Mouse (Mus musculus) olfactory bulb, adult 2 months (tissue): ENCODE data around the gene Tldc1.

Experiments
- CTCF ChIP-seq: fragments of 200-500 bp; IDR thresholded peaks from 2 replicates; pipeline ENCODE4 v1.5.1; 2012; ENCODE audit warnings: low read depth, mild to moderate bottlenecking, low read length, moderate library complexity; ENCODE audit not compliant: insufficient read depth
- POLR2A ChIP-seq: fragments of 200-500 bp; IDR thresholded peaks from 2 replicates; pipeline ENCODE4 v1.6.1; 2012; ENCODE audit warnings: mild to moderate bottlenecking, low read depth, low read length, moderate library complexity; ENCODE audit not compliant: insufficient read depth

DNA sequence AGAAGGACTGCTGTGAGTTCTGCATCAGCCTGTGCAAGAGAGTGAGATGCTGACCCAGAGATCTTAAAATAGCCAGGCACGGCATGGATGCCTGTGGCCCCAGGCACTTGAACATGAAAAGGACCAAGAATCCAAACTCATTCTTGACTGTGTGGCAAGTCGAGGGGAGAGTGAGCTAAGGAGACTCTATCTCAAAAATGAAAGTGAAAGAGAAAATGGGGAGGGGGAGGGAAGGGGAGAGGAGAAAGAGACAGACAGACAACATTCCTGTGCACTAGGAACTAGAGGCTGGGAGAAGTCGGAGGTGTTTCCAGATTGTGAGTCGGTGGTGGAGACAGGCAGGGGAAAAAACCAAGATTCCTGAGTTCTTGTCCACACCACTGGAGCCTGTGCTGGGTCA lies 54.5 kb downstream of the Tldc1 start:
- TF ChIP-seq POLR2A (no peak), CTCF (no peak)
